Mouse (Mus musculus) heart, embryonic 16.5 days (tissue): Measurements from ENCODE around the gene AL607142.1. TPM values are rescaled to one million over a fixed set of nuclear protein-coding genes. Genes with fewer than 3 reads are reported as not detected.

Experiments
- ATAC-seq: fragments of 200-750 bp; cut with Nextera tagmentation; replicated peaks from 2 replicates; pipeline ENCODE4 v1.8.0; 2017; ENCODE audit warnings: moderate number of reproducible peaks; ENCODE audit not compliant: insufficient read depth, low FRiP score; ENCODE audit errors: extremely low read depth
- H3K27ac ChIP-seq: fragments of 300-500 bp; sonication (generic); 2 replicates; pipeline ENCODE4 v1.5.1; 2014; ENCODE audit warnings: mild to moderate bottlenecking, low read length, control low read depth, moderate library complexity
- H3K27me3 ChIP-seq: fragments of 300-500 bp; sonication (generic); 2 replicates; pipeline ENCODE4 v1.6.1; 2014; ENCODE audit warnings: low read length, mixed read lengths; ENCODE audit not compliant: control insufficient read depth, insufficient read depth
- H3K36me3 ChIP-seq: fragments of 300-500 bp; sonication (generic); 2 replicates; pipeline ENCODE4 v1.6.1; 2014; ENCODE audit not compliant: control insufficient read depth, insufficient read depth
- H3K4me1 ChIP-seq: fragments of 300-500 bp; sonication (generic); 2 replicates; pipeline ENCODE4 v1.6.1; 2014; ENCODE audit warnings: low read length, mixed read lengths; ENCODE audit not compliant: control insufficient read depth, insufficient read depth
- H3K4me2 ChIP-seq: fragments of 300-500 bp; sonication (generic); 2 replicates; pipeline ENCODE4 v1.6.1; 2014; ENCODE audit warnings: low read depth, mild to moderate bottlenecking, control low read depth, low read length
- H3K4me3 ChIP-seq: fragments of 300-500 bp; sonication (generic); 2 replicates; pipeline ENCODE4 v1.5.1; 2014; ENCODE audit warnings: mild to moderate bottlenecking, control low read depth, low read length
- H3K9ac ChIP-seq: fragments of 300-500 bp; sonication (generic); 2 replicates; pipeline ENCODE4 v1.6.1; 2014; ENCODE audit warnings: low read length, control low read depth
- H3K9me3 ChIP-seq: fragments of 300-500 bp; sonication (generic); replicated peaks from 2 replicates; pipeline ENCODE4 v1.6.1; 2016; ENCODE audit warnings: low read length; ENCODE audit not compliant: control insufficient read depth
- WGBS: fragments of 180-500 bp; shearing (Covaris S2); extraction: QIAGEN DNeasy Blood & Tissue Kit; methylation state at CpG from one replicate; pipeline ENCODE4 v1.1.7; 2014; 5-methylcytosine and 5-hydroxymethylcytosine counted together
- polyA plus RNA-seq: library from polyadenylated mRNA; unstranded; fragments of >200 nt; fragmentation: Nextera tagmentation; extraction: Ambion mirVana; gene quantifications from 2 replicates; pipeline ENCODE4 v1.2.1, GENCODE M21; 2015

AL607142.1 gene
- polyA plus RNA-seq, 1 experiment from 2014 or later: not detected

GRCm38 (mm10) chr4:120036294-120036693 lies 28.5 kb upstream of the AL607142.1 start:
- 89% methylated on average over 4 of the region's 4 CpGs for WGBS
- H3K36me3 ChIP-seq: no peaks in the 10 kb centered on the region
- H3K4me3 ChIP-seq: no peak overlapping the region
- no peak for ATAC-seq
- peaks cover 9% of the 10 kb centered on the region for H3K4me1 ChIP-seq
- no peak overlapping the region for H3K9ac ChIP-seq
- no peak overlapping the region for H3K4me2 ChIP-seq
- no peak overlapping the region for H3K27ac ChIP-seq
- no peaks in the 10 kb centered on the region for H3K9me3 ChIP-seq
- peaks cover 27% of the 10 kb centered on the region for H3K27me3 ChIP-seq

GRCm38 (mm10) chr4:120037007-120037406 lies 27.8 kb upstream of the AL607142.1 start:
- peaks cover 26% of the 10 kb centered on the region for H3K27me3 ChIP-seq
- H3K4me3 ChIP-seq: no peak overlapping the region
- no peaks in the 10 kb centered on the region for H3K36me3 ChIP-seq
- H3K4me2 ChIP-seq: no peak overlapping the region
- WGBS: 41% methylated on average over 7 of the region's 7 CpGs
- H3K4me1 ChIP-seq: peaks cover 8% of the 10 kb centered on the region
- ATAC-seq: no peak
- no peak overlapping the region for H3K27ac ChIP-seq
- no peak overlapping the region for H3K9ac ChIP-seq
- no peaks in the 10 kb centered on the region for H3K9me3 ChIP-seq

GRCm38 (mm10) chr4:120041520-120041919 lies 23.3 kb upstream of the AL607142.1 start:
- H3K9ac ChIP-seq: no peak overlapping the region
- no peaks in the 10 kb centered on the region for H3K9me3 ChIP-seq
- H3K36me3 ChIP-seq: no peaks in the 10 kb centered on the region
- ATAC-seq: no peak
- 0 out of 2 replicates have a peak, but pooled peaks cover 2% of the 10 kb centered on the region for H3K27me3 ChIP-seq
- no peak overlapping the region for H3K4me3 ChIP-seq
- H3K4me1 ChIP-seq: peaks cover 6% of the 10 kb centered on the region; the same call in 1 of the 2 replicates
- WGBS: 74% methylated on average over 2 of the region's 2 CpGs
- no peak overlapping the region for H3K4me2 ChIP-seq
- no peak overlapping the region for H3K27ac ChIP-seq

- Histone ChIP-seq H3K27me3 (no peaks in the 10 kb centered on the region), H3K9ac (no peak overlapping the region), H3K4me2 (no peak overlapping the region), H3K36me3 (no peaks in the 10 kb centered on the region), H3K27ac (no peak overlapping the region), H3K4me3 (no peak overlapping the region), H3K9me3 (no peaks in the 10 kb centered on the region), H3K4me1 (peaks cover 6% of the 10 kb centered on the region; the same call in 1 of the 2 replicates)
- 83% methylated on average over 7 of the region's 7 CpGs for WGBS
- no peak for ATAC-seq
These were observed 22.3 kb upstream of the AL607142.1 start for GRCm38 (mm10) chr4:120042480-120042879.

GRCm38 (mm10) chr4:120044612-120045011 lies 20.2 kb upstream of the AL607142.1 start:
- WGBS: 82% methylated on average over 5 of the region's 5 CpGs

GRCm38 (mm10) chr4:120045131-120045537 lies 19.7 kb upstream of the AL607142.1 start:
- no peaks in the 10 kb centered on the region for H3K27me3 ChIP-seq
- no peak overlapping the region for H3K4me2 ChIP-seq
- H3K9ac ChIP-seq: no peak overlapping the region
- WGBS: 64% methylated on average over 5 of the region's 5 CpGs
- peaks cover 6% of the 10 kb centered on the region; the same call in 1 of the 2 replicates for H3K4me1 ChIP-seq
- H3K4me3 ChIP-seq: no peak overlapping the region
- no peaks in the 10 kb centered on the region for H3K36me3 ChIP-seq
- no peak overlapping the region for H3K27ac ChIP-seq
- ATAC-seq: no peak
- H3K9me3 ChIP-seq: no peaks in the 10 kb centered on the region

More at GRCm38 (mm10) chr4:120044612-120045011, 20.2 kb upstream of the AL607142.1 start:
- Histone ChIP-seq H3K4me3 (no peak overlapping the region), H3K4me2 (no peak overlapping the region), H3K9me3 (no peaks in the 10 kb centered on the region), H3K9ac (no peak overlapping the region), H3K27me3 (no peaks in the 10 kb centered on the region), H3K4me1 (peaks cover 6% of the 10 kb centered on the region; the same call in 1 of the 2 replicates), H3K27ac (no peak overlapping the region), H3K36me3 (no peaks in the 10 kb centered on the region)
- no peak for ATAC-seq

GRCm38 (mm10) chr4:120045871-120046270 lies 18.9 kb upstream of the AL607142.1 start:
- ATAC-seq: no peak
- H3K27me3 ChIP-seq: no peaks in the 10 kb centered on the region
- H3K9me3 ChIP-seq: no peaks in the 10 kb centered on the region
- no peak overlapping the region for H3K9ac ChIP-seq
- no peak overlapping the region for H3K4me3 ChIP-seq
- no peaks in the 10 kb centered on the region for H3K36me3 ChIP-seq
- H3K4me1 ChIP-seq: peaks cover 6% of the 10 kb centered on the region; the same call in 1 of the 2 replicates
- WGBS: 54% methylated on average over 7 of the region's 7 CpGs
- no peak overlapping the region for H3K4me2 ChIP-seq
- H3K27ac ChIP-seq: no peak overlapping the region

- H3K9me3 ChIP-seq: no peaks in the 10 kb centered on the region
- no peak for ATAC-seq
- WGBS: 33% methylated on average over 4 of the region's 4 CpGs
- H3K27me3 ChIP-seq: no peaks in the 10 kb centered on the region
- no peak overlapping the region for H3K4me2 ChIP-seq
- no peak overlapping the region for H3K4me3 ChIP-seq
- peaks cover 6% of the 10 kb centered on the region; the same call in 1 of the 2 replicates for H3K4me1 ChIP-seq
- H3K9ac ChIP-seq: no peak overlapping the region
- no peaks in the 10 kb centered on the region for H3K36me3 ChIP-seq
- no peak overlapping the region for H3K27ac ChIP-seq
These were observed 17.7 kb upstream of the AL607142.1 start for GRCm38 (mm10) chr4:120047060-120047459.

GRCm38 (mm10) chr4:120048274-120048673 lies 16.5 kb upstream of the AL607142.1 start:
- no peaks in the 10 kb centered on the region for H3K36me3 ChIP-seq
- no peak overlapping the region for H3K27ac ChIP-seq
- no peak for ATAC-seq
- H3K4me1 ChIP-seq: peaks cover 6% of the 10 kb centered on the region; the same call in 1 of the 2 replicates
- H3K4me2 ChIP-seq: no peak overlapping the region
- H3K9ac ChIP-seq: no peak overlapping the region
- no peaks in the 10 kb centered on the region for H3K9me3 ChIP-seq
- H3K4me3 ChIP-seq: no peak overlapping the region
- WGBS: 80% methylated on average over 4 of the region's 4 CpGs
- H3K27me3 ChIP-seq: no peaks in the 10 kb centered on the region
